Mouse (Mus musculus) hindbrain, embryonic 12.5 days (tissue): ENCODE data around the gene Suclg2. TPM values are rescaled to one million over a fixed set of nuclear protein-coding genes. Genes with fewer than 3 reads are reported as not detected.

ENCODE experiments used
- ATAC-seq: fragments of 200-750 bp; cut with Nextera tagmentation; 2 replicates; pipeline ENCODE4 v1.8.0; 2017; ENCODE audit warnings: moderate TSS enrichment; ENCODE audit not compliant: low FRiP score
- H3K27ac ChIP-seq: fragments of 300-500 bp; sonication (generic); 2 replicates; pipeline ENCODE4 v1.5.1; 2016; ENCODE audit warnings: mild to moderate bottlenecking
- H3K27me3 ChIP-seq: fragments of 300-500 bp; sonication (generic); 2 replicates; pipeline ENCODE4 v1.6.1; 2016; ENCODE audit warnings: mild to moderate bottlenecking
- H3K36me3 ChIP-seq: fragments of 300-500 bp; sonication (generic); 2 replicates; pipeline ENCODE4 v1.6.1; 2016; ENCODE audit warnings: mild to moderate bottlenecking
- H3K4me1 ChIP-seq: fragments of 300-500 bp; sonication (generic); 2 replicates; pipeline ENCODE4 v1.6.1; 2016
- H3K4me2 ChIP-seq: fragments of 300-500 bp; sonication (generic); replicated peaks from 2 replicates; pipeline ENCODE4 v1.6.1; 2016; ENCODE audit warnings: mild to moderate bottlenecking
- H3K4me3 ChIP-seq: fragments of 300-500 bp; sonication (generic); 2 replicates; pipeline ENCODE4 v1.5.1; 2016; ENCODE audit warnings: mild to moderate bottlenecking
- H3K9ac ChIP-seq: fragments of 300-500 bp; sonication (generic); 2 replicates; pipeline ENCODE4 v1.6.1; 2016; ENCODE audit warnings: mild to moderate bottlenecking, moderate library complexity
- H3K9me3 ChIP-seq: fragments of 300-500 bp; sonication (generic); replicated peaks from 2 replicates; pipeline ENCODE4 v1.6.1; 2016; ENCODE audit warnings: mild to moderate bottlenecking
- WGBS: fragments of 180-500 bp; shearing (Covaris S2); methylation state at CpG from one replicate; pipeline ENCODE4 v1.1.7; 2016; 5-methylcytosine and 5-hydroxymethylcytosine counted together
- polyA plus RNA-seq: library from polyadenylated mRNA; unstranded; fragments of >200 nt; fragmentation: Nextera tagmentation; extraction: Ambion mirVana; gene quantifications from 2 replicates; pipeline ENCODE4 v1.2.1, GENCODE M21; 2016

Gene Suclg2
- polyA plus RNA-seq, 1 experiment from 2014 or later = 32.5 TPM

DNA sequence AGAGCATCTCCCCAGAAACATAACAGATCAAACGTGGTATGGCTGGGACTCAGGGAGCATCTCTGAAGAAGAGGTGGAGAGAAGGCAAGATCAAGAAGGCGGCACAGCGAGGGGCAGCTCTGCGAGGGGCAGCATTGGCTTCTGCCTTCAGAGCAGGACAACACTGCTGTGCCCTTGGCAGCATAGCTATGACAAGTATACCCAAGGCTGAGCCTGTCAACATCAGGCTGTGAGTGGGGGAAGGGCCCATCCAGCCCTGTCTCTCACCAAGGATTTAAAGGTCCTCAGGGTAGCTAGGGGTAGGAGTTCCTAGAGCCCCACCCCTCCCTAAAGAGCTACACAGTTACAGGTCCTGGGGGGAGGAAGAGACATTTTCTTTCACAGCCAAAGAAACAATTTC, 23.7 kb downstream of the Suclg2 start:
- H3K27ac ChIP-seq = no peak overlapping the region
- no peak overlapping the region for H3K4me2 ChIP-seq
- no peaks in the 10 kb centered on the region for H3K36me3 ChIP-seq
- H3K4me1 ChIP-seq = peaks cover 7% of the 10 kb centered on the region
- no peak overlapping the region for H3K4me3 ChIP-seq
- no peak overlapping the region for H3K9ac ChIP-seq
- no peaks in the 10 kb centered on the region for H3K27me3 ChIP-seq
- 70% methylated on average over 4 of the region's 4 CpGs for WGBS
- ATAC-seq = no peak
- H3K9me3 ChIP-seq = no peaks in the 10 kb centered on the region

DNA sequence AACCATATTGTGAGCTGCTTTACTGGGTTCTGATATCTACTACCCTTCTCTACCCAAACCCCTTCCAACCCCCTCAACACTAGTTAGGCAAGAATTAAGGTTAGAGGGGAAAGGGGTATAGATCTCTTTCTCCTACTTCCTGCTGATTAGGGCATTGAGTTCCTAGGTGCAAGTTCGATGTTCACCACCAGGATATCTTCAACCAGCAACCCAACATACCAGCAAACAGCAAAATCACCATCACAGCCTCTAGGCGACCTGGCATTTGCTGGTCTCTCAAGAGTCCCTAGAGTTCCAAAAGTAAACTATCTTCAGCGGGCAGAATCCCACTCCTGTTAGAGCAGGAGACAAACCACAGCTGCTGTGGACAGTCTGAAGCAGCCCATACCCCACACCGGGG, 33.4 kb downstream of the Suclg2 start:
- no peaks in the 10 kb centered on the region for H3K36me3 ChIP-seq
- H3K9me3 ChIP-seq = no peaks in the 10 kb centered on the region
- no peaks in the 10 kb centered on the region for H3K27me3 ChIP-seq
- WGBS = 79% methylated on average over 4 of the region's 4 CpGs
- peaks cover 2% of the 10 kb centered on the region; the same call in 1 of the 2 replicates for H3K4me1 ChIP-seq
- no peak overlapping the region for H3K27ac ChIP-seq
- H3K4me3 ChIP-seq = no peak overlapping the region
- no peak overlapping the region for H3K4me2 ChIP-seq
- no peak for ATAC-seq
- no peak overlapping the region for H3K9ac ChIP-seq

GRCm38 (mm10) chr6:95679718-95680117, 38.9 kb downstream of the Suclg2 start:
- no peaks in the 10 kb centered on the region for H3K36me3 ChIP-seq
- H3K27me3 ChIP-seq = no peaks in the 10 kb centered on the region
- no peaks in the 10 kb centered on the region for H3K9me3 ChIP-seq
- no peak for ATAC-seq
- no peak overlapping the region for H3K9ac ChIP-seq
- 74% methylated on average over 3 of the region's 3 CpGs for WGBS
- no peak overlapping the region for H3K4me3 ChIP-seq
- no peak overlapping the region for H3K27ac ChIP-seq
- no peak overlapping the region for H3K4me2 ChIP-seq
- peaks cover 6% of the 10 kb centered on the region; the same call in 1 of the 2 replicates for H3K4me1 ChIP-seq

- Histone ChIP-seq H3K27me3 (no peaks in the 10 kb centered on the region), H3K4me2 (no peak overlapping the region), H3K9ac (no peak overlapping the region), H3K9me3 (no peaks in the 10 kb centered on the region), H3K27ac (no peak overlapping the region), H3K36me3 (no peaks in the 10 kb centered on the region), H3K4me3 (no peak overlapping the region), H3K4me1 (peaks cover 8% of the 10 kb centered on the region; the same call in 1 of the 2 replicates)
- ATAC-seq = no peak
- 49% methylated on average over 3 of the region's 3 CpGs for WGBS
Measured at GRCm38 (mm10) chr6:95679261-95679660, 39.3 kb downstream of the Suclg2 start.

DNA sequence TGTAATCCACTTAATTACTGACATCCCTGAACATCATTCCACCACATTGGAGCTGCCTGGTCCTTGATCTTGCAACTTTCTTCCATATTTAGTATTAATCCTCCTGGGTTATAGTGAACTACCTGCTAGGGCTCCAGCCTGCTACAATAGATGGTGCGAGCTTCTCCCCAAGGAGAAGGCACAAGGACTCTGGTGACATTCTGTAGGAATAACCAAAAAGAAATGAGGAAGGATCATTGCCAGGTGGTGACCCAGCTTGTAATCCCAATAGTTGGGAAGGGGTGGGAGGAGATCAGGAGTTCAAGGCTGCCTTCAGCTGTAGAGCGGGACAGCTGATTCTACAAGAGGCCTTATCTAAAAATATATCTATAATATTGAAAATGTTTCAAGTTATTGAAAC, 41.6 kb downstream of the Suclg2 start:
- no peak for ATAC-seq
- H3K27me3 ChIP-seq = no peaks in the 10 kb centered on the region

GRCm38 (mm10) chr6:95676439-95676838, 42.2 kb downstream of the Suclg2 start:
- H3K4me1 ChIP-seq = peaks cover 8% of the 10 kb centered on the region; the same call in 1 of the 2 replicates
- no peak for ATAC-seq
- 48% methylated on average over 4 of the region's 4 CpGs for WGBS
- H3K4me3 ChIP-seq = no peak overlapping the region
- no peaks in the 10 kb centered on the region for H3K36me3 ChIP-seq
- H3K4me2 ChIP-seq = no peak overlapping the region
- H3K9me3 ChIP-seq = no peaks in the 10 kb centered on the region
- no peak overlapping the region for H3K27ac ChIP-seq
- H3K9ac ChIP-seq = no peak overlapping the region
- no peaks in the 10 kb centered on the region for H3K27me3 ChIP-seq

More for the DNA sequence above, 41.6 kb downstream of the Suclg2 start:
- Histone ChIP-seq H3K4me3 (no peak overlapping the region), H3K36me3 (no peaks in the 10 kb centered on the region), H3K4me1 (peaks cover 8% of the 10 kb centered on the region; the same call in 1 of the 2 replicates), H3K9me3 (no peaks in the 10 kb centered on the region), H3K9ac (no peak overlapping the region), H3K27ac (no peak overlapping the region), H3K4me2 (no peak overlapping the region)
- WGBS = 95% methylated on average over 2 of the region's 2 CpGs

DNA sequence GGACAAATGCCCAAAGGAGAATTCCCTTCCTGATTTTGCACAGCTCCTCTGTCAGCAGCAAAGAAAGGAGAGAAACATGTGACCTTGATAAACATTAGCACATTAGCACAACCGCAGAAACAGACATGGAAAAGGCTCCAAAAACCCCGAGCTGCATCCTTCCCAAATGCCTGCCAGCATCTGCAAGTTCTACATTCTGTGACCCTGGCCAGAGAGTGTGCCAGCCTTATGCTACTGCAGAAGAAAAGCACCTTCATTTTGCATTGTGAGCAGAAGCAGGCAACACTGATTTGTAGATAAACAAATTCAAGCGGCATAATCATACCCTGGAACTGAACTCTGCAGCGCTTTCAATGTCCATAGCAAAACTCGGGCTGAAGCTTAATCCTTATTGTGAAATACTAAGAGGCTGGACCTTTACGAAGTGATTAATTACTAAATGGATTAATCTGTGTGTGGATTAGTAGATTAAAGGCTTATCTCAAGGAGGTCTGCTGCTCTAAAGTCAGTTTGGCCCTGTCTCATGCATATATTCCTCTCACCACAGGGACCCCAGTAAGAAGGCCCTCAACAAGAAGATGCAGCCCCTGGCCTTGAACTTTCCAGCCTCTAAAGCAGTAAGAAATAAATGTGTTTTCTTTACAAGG, 43.4 kb downstream of the Suclg2 start:
- Histone ChIP-seq H3K9me3 (no peaks in the 10 kb centered on the region), H3K9ac (no peak overlapping the region), H3K27ac (no peak overlapping the region), H3K27me3 (no peaks in the 10 kb centered on the region), H3K36me3 (no peaks in the 10 kb centered on the region), H3K4me2 (no peak overlapping the region), H3K4me3 (no peak overlapping the region), H3K4me1 (peaks cover 8% of the 10 kb centered on the region; the same call in 1 of the 2 replicates)
- 54% methylated on average over 6 of the region's 6 CpGs for WGBS
- ATAC-seq = no peak

DNA sequence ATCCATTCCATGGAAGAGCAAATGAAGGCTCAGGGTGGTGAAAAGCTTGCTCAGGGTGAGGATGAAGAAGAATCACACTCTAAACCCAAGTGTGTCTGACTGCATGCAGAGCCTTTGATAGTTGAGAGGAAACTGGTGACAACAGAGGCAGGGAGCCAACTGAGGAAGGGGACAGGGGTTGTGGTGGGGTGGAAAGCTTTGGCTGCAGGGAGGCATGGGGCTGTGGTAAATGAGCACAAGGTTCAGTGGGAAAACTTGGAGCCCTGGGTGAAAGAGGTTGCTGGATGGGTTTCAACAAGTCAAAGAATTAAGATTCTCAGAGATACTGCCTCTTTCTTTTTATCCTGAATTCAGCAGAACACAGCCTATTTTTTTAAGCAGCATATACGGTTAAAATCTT, 43.9 kb downstream of the Suclg2 start:
- WGBS = 42% methylated on average over 1 of the region's 1 CpGs
- H3K36me3 ChIP-seq = no peaks in the 10 kb centered on the region
- no peak overlapping the region for H3K27ac ChIP-seq
- peaks cover 4% of the 10 kb centered on the region; the same call in 1 of the 2 replicates for H3K4me1 ChIP-seq
- H3K4me2 ChIP-seq = no peak overlapping the region
- no peaks in the 10 kb centered on the region for H3K9me3 ChIP-seq
- H3K27me3 ChIP-seq = no peaks in the 10 kb centered on the region
- no peak overlapping the region for H3K9ac ChIP-seq
- H3K4me3 ChIP-seq = no peak overlapping the region
- ATAC-seq = no peak

DNA sequence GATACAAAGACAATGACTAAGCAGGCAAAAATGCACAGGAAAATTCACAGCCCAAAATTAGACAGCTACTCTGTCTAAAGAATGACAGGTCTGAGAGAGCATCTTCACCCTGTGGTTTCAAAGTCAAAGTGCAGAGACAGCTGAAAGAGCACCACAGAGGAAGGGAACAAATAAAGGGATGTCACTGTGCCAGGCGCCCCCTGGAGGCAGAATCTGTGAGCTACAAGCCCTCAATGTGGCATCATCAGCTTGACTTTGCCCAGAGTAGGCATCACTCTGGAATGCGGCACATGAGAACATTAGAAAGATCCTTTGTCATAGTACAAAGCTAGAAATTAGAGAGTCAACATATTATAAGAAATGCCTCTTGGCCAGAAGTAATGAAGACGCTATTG, 49.3 kb downstream of the Suclg2 start:
- H3K27ac ChIP-seq = no peak overlapping the region
- H3K4me1 ChIP-seq = no peaks in the 10 kb centered on the region
- no peaks in the 10 kb centered on the region for H3K9me3 ChIP-seq
- no peak overlapping the region for H3K4me2 ChIP-seq
- no peaks in the 10 kb centered on the region for H3K36me3 ChIP-seq
- ATAC-seq = no peak
- 55% methylated on average over 3 of the region's 3 CpGs for WGBS
- no peak overlapping the region for H3K9ac ChIP-seq
- no peaks in the 10 kb centered on the region for H3K27me3 ChIP-seq
- no peak overlapping the region for H3K4me3 ChIP-seq

- H3K9ac ChIP-seq = no peak overlapping the region
Measured at GRCm38 (mm10) chr6:95668629-95669334, 49.8 kb downstream of the Suclg2 start.

DNA sequence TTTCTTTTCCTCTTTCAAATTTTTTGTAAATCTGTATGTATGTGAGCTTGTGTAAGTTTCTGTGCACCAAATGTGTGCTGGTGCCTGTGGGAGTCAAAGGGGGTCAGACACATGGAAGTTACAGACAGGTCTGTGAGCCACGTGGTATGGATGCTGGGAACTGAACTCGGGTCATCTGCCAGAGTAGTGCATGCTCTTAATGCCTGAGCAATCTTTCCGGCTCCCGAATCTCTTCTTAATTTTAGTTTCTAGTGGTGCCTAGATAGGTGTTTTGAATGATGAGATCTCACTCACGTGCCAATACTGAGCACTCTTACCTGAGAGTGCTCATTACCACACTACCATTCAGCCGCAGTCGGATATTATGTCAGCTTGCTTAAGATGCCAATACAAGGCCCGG, 60.9 kb downstream of the Suclg2 start:
- H3K4me1 ChIP-seq = no peaks in the 10 kb centered on the region
- H3K4me2 ChIP-seq = no peak overlapping the region
- H3K36me3 ChIP-seq = no peaks in the 10 kb centered on the region
- ATAC-seq = no peak
- no peak overlapping the region for H3K4me3 ChIP-seq
- 94% methylated on average over 8 of the region's 8 CpGs for WGBS
- H3K9ac ChIP-seq = no peak overlapping the region
- no peak overlapping the region for H3K27ac ChIP-seq
- no peaks in the 10 kb centered on the region for H3K9me3 ChIP-seq
- no peaks in the 10 kb centered on the region for H3K27me3 ChIP-seq

More at GRCm38 (mm10) chr6:95668629-95669334, 49.8 kb downstream of the Suclg2 start:
- ATAC-seq = no peak
- Histone ChIP-seq H3K4me1 (no peaks in the 10 kb centered on the region), H3K9me3 (no peaks in the 10 kb centered on the region), H3K4me3 (no peak overlapping the region), H3K36me3 (no peaks in the 10 kb centered on the region), H3K27me3 (no peaks in the 10 kb centered on the region), H3K4me2 (no peak overlapping the region), H3K27ac (no peak overlapping the region)
- 91% methylated on average over 6 of the region's 6 CpGs for WGBS

DNA sequence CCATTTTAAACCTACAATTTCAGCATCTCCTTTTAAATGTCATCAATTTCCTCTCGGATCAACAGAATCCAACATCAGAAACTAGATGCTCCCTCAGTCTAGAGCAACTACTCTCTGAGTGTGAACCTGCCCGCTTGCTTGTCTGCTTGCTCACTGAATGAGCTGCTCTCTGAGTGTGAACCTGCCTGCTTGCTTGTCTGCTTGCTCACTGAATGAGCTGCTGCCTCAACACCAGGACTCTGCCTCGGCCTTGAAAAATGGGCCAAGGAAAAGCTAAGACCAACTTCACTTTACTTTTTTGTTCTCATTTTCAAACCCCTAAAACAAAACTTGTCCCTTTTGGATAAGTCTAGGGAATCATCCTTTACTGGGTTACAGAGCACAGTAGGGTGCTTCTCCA, 64.9 kb downstream of the Suclg2 start:
- WGBS = 93% methylated on average over 3 of the region's 3 CpGs
- H3K27me3 ChIP-seq = no peaks in the 10 kb centered on the region
- H3K9me3 ChIP-seq = no peaks in the 10 kb centered on the region
- H3K36me3 ChIP-seq = no peaks in the 10 kb centered on the region
- H3K4me1 ChIP-seq = peaks cover 12% of the 10 kb centered on the region
- no peak overlapping the region for H3K9ac ChIP-seq
- H3K4me3 ChIP-seq = no peak overlapping the region
- ATAC-seq = no peak
- no peak overlapping the region for H3K4me2 ChIP-seq
- H3K27ac ChIP-seq = no peak overlapping the region

DNA sequence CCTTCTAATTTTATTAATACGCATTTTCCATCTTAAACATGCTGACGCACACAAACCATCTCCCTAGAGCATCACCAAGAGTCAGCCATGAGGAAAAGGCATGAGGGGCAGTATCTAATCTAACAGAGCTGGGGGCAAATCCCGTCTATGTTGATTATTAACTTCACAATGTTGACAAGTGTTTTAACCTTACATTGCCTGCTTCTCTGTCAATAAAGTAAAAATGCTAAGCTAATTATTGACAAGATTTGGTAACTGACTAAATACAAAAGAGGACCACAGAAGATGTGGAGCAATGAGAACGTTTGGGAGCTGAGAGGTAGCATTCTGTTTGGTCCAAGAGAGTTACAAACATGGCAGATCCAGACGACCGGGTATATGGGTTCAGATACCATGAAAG, 65.8 kb downstream of the Suclg2 start:
- no peak for ATAC-seq
- H3K9ac ChIP-seq = no peak overlapping the region
- H3K9me3 ChIP-seq = no peaks in the 10 kb centered on the region
- H3K27me3 ChIP-seq = no peaks in the 10 kb centered on the region
- 83% methylated on average over 6 of the region's 6 CpGs for WGBS
- peaks cover 12% of the 10 kb centered on the region for H3K4me1 ChIP-seq
- H3K4me3 ChIP-seq = no peak overlapping the region
- H3K27ac ChIP-seq = no peak overlapping the region
- H3K36me3 ChIP-seq = no peaks in the 10 kb centered on the region
- H3K4me2 ChIP-seq = no peak overlapping the region
